Comparison of ENCODE assay signal across 8 mouse cellular contexts in genomic region chr5:113015236-113016061, GRCm38 (mm10). TPM values are rescaled to one million over a fixed set of nuclear protein-coding genes. Genes with fewer than 3 reads are reported as not detected.
DNase-seq lines count a peak whose midpoint lies in the region; ATAC-seq and TF ChIP-seq lines count a peak whose summit lies in the region.

Gene Grk3, minus strand, starts transcription at chr5:113015791.

- peak within 1 kb of the TSS; percentile 85 for H3K4me3 ChIP-seq in cerebellum, adult 2 months (replicated peaks; ENCODE audit: insufficient read depth, low read depth, low read length)
- H3K4me3 ChIP-seq in forebrain, postnatal 0 days (ENCODE audit: low read depth, low read length) = peak within 1 kb of the TSS; percentile 66
- peak within 1 kb of the TSS; percentile 62 for H3K4me3 ChIP-seq in lung, embryonic 15.5 days

- H3K9ac ChIP-seq in forebrain, postnatal 0 days = peak within 1 kb of the TSS; percentile 76
- peak within 1 kb of the TSS; percentile 65 for H3K9ac ChIP-seq in lung, embryonic 15.5 days

- H3K27ac ChIP-seq in cerebellum, adult 2 months (ENCODE audit: insufficient read depth, low read length) = peak within 1 kb of the TSS; percentile 92
- H3K27ac ChIP-seq in forebrain, postnatal 0 days (ENCODE audit: low read depth, low read length) = peak within 1 kb of the TSS; percentile 50; the same call in 1 of the 2 replicates
- peak within 1 kb of the TSS; percentile 86 for H3K27ac ChIP-seq in lung, embryonic 15.5 days

- H3K27me3 ChIP-seq in cerebellum, adult 2 months (ENCODE audit: control insufficient read depth, insufficient read depth, low read length) = no peaks in the 10 kb centered on the region
- H3K27me3 ChIP-seq in forebrain, postnatal 0 days (ENCODE audit: insufficient read depth, low read length) = no peaks in the 10 kb centered on the region
- H3K27me3 ChIP-seq in lung, embryonic 15.5 days = no peaks in the 10 kb centered on the region

- 6% methylated on average over 32 of the region's 52 CpGs for WGBS in cerebellum, adult 2 months
- 5% methylated on average over 32 of the region's 52 CpGs for WGBS in forebrain, postnatal 0 days
- WGBS in lung, embryonic 15.5 days = 2% methylated on average over 44 of the region's 52 CpGs

- no peaks in the 10 kb centered on the region for H3K36me3 ChIP-seq in forebrain, postnatal 0 days (ENCODE audit: insufficient read depth)
- H3K36me3 ChIP-seq in lung, embryonic 15.5 days = no peaks in the 10 kb centered on the region

- H3K9me3 ChIP-seq in forebrain, postnatal 0 days (ENCODE audit: low read length) = no peaks in the 10 kb centered on the region
- no peaks in the 10 kb centered on the region for H3K9me3 ChIP-seq in lung, embryonic 15.5 days

- peak; percentile 81 for ATAC-seq in forebrain, postnatal 0 days
- peak; percentile 36 to 47 for ATAC-seq in hematopoietic stem cell, adult 5-6 weeks (replicated peaks in 1 of 2; ENCODE audit: insufficient read depth in 1 of 2, low FRiP score in 2 of 2, low TSS enrichment in 1 of 2, low read depth in 1 of 2, poor library complexity in 2 of 2, severe bottlenecking in 2 of 2)
- ATAC-seq in lung, embryonic 15.5 days (ENCODE audit: borderline replicate concordance, extremely low read depth, low FRiP score, low TSS enrichment) = peak; percentile 87

- TF ChIP-seq CTCF in cerebellum, adult 2 months (IDR thresholded peaks at IDR 0.05; ENCODE audit: borderline replicate concordance, insufficient read depth, low read depth, low read length) = no peak
- no peak for TF ChIP-seq CTCF in forebrain, postnatal 0 days (IDR thresholded peaks at IDR 0.05; ENCODE audit: low read depth)

- H3K4me1 ChIP-seq in cerebellum, adult 2 months (ENCODE audit: control insufficient read depth, insufficient read depth, low read length) = peaks cover 34% of the 10 kb centered on the region
- peaks cover 3% of the 10 kb centered on the region for H3K4me1 ChIP-seq in forebrain, postnatal 0 days (ENCODE audit: insufficient read depth)
- peaks cover 19% of the 10 kb centered on the region for H3K4me1 ChIP-seq in lung, embryonic 15.5 days

- 0 out of 2 replicates have a peak, but pooled peaks have one; percentile 42 for TF ChIP-seq POLR2A in cerebellum, adult 2 months (IDR thresholded peaks at IDR 0.05; ENCODE audit: borderline replicate concordance, insufficient read depth, low read length)

- peak within 1 kb of the TSS; percentile 77 for H3K4me2 ChIP-seq in forebrain, postnatal 0 days (ENCODE audit: low read depth)
- peak within 1 kb of the TSS; percentile 56 for H3K4me2 ChIP-seq in lung, embryonic 15.5 days

- peak; percentile 71 for DNase-seq in MN1 (ENCODE audit: low spot score)
- peak; percentile 78 to 80 for DNase-seq in cerebellum, adult 2 months
- peak; percentile 71 for DNase-seq in forebrain, postnatal 0 days
- DNase-seq in layer of hippocampus, adult 9-11 months = peak; percentile 50
- peak; percentile 32 for DNase-seq in ovary, adult 18-20 months (ENCODE audit: low spot score)
- DNase-seq in urinary bladder, postnatal 14 days (ENCODE audit: low spot score) = peak; percentile 48

RNA-seq across cellular contexts. Expression of gene Grk3, which starts in this region (rescaled TPM):
- 58.0 and 66.0 TPM in 2 replicates for polyA plus RNA-seq in cerebellum, adult 2 months (2012; rRNA removed)
- 49.7 and 56.3 TPM in 2 replicates for total RNA-seq in forebrain, postnatal 0 days (2014; rRNA removed)
- polyA plus RNA-seq in forebrain, postnatal 0 days (2015; fragmentation: Nextera tagmentation; extraction: Ambion mirVana) = 5.9 and 12.3 TPM in 2 replicates
- total RNA-seq in hematopoietic stem cell, adult 5-6 weeks (2017) = 28.2 and 31.4 TPM in 2 replicates
- 13.7 and 20.6 TPM in 2 replicates for polyA plus RNA-seq in lung, embryonic 15.5 days (2015; fragmentation: Nextera tagmentation; extraction: Ambion mirVana)

Comparison
In these comparisons a context has a peak if more than half of its experiments do, and no peak if none do; other contexts are left out.
1. Peak in every context shown above with its lines: DNase-seq, ATAC-seq, H3K4me3 ChIP-seq and H3K27ac ChIP-seq.